Mouse (Mus musculus) embryonic facial prominence, embryonic 12.5 days (tissue): ENCODE results near the gene Iscu. TPM values are rescaled to one million over a fixed set of nuclear protein-coding genes. Genes with fewer than 3 reads are reported as not detected.
A peak's percentile ranks its signal among the peaks of the same experiment; 100 is the strongest.

Source experiments
- ATAC-seq: fragments of 200-750 bp; cut with Nextera tagmentation; 2 replicates; pipeline ENCODE4 v1.8.0; 2017; ENCODE audit not compliant: insufficient number of reproducible peaks, insufficient read depth, low FRiP score, low TSS enrichment
- H3K27ac ChIP-seq: fragments of 300-500 bp; sonication (generic); 2 replicates; pipeline ENCODE4 v1.5.1; 2016; ENCODE audit warnings: mild to moderate bottlenecking
- H3K27me3 ChIP-seq: fragments of 300-500 bp; sonication (generic); 2 replicates; pipeline ENCODE4 v1.6.1; 2016; ENCODE audit warnings: mild to moderate bottlenecking, moderate library complexity
- H3K36me3 ChIP-seq: fragments of 300-500 bp; sonication (generic); 2 replicates; pipeline ENCODE4 v1.6.1; 2016; ENCODE audit warnings: mild to moderate bottlenecking
- H3K4me1 ChIP-seq: fragments of 300-500 bp; sonication (generic); 2 replicates; pipeline ENCODE4 v1.6.1; 2016
- H3K4me2 ChIP-seq: fragments of 300-500 bp; sonication (generic); replicated peaks from 2 replicates; pipeline ENCODE4 v1.6.1; 2016; ENCODE audit warnings: mild to moderate bottlenecking, moderate library complexity
- H3K4me3 ChIP-seq: fragments of 300-500 bp; sonication (generic); 2 replicates; pipeline ENCODE4 v1.5.1; 2016; ENCODE audit warnings: mild to moderate bottlenecking
- H3K9ac ChIP-seq: fragments of 300-500 bp; sonication (generic); 2 replicates; pipeline ENCODE4 v1.6.1; 2016; ENCODE audit warnings: mild to moderate bottlenecking, moderate library complexity
- H3K9me3 ChIP-seq: fragments of 300-500 bp; sonication (generic); 2 replicates; pipeline ENCODE4 v1.6.1; 2016; ENCODE audit warnings: mild to moderate bottlenecking, moderate library complexity
- WGBS: fragments of 180-500 bp; shearing (Covaris S2); methylation state at CpG from one replicate; pipeline ENCODE4 v1.1.7; 2016; 5-methylcytosine and 5-hydroxymethylcytosine counted together
- polyA plus RNA-seq: library from polyadenylated mRNA; unstranded; fragments of >200 nt; fragmentation: Nextera tagmentation; extraction: Ambion mirVana; gene quantifications from 2 replicates; pipeline ENCODE4 v1.2.1, GENCODE M21; 2016

Iscu gene
- 109 and 111 TPM in 2 replicates for polyA plus RNA-seq

DNA sequence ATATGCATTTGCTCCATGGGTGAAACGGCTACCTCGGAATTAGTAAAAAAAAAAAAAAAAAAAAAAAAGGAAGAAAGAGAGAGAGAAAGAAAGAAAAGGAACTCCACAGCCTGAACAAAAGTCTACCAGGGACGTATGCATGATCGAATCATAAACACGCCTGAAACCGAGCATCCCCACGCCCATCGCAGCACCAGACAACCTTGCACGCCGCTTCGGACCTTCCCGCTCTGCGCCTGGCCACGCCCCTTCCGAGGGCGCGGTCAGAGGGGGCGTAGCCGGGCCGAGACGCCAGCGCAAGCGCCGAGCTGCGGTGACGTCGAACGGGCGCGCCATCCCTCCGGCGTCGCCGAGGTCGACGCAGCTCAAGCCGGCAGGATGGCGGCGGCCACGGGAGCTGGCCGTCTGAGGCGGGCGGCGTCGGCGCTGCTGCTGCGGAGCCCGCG, at the start of gene Iscu, which contains the start of gene Sart3:
TSS of gene Iscu (plus strand) at position 299 of the 446 bp plus-strand sequence.
TSS of gene Sart3 (minus strand) at position 61 of the 446 bp plus-strand sequence.
- Histone ChIP-seq H3K4me3 (peak within 1 kb of the TSS; percentile 96), H3K9me3 (no peaks in the 10 kb centered on the region), H3K36me3 (peaks cover 46% of the 10 kb centered on the region), H3K27me3 (no peaks in the 10 kb centered on the region), H3K9ac (peak within 1 kb of the TSS; percentile 96), H3K4me1 (peaks cover 26% of the 10 kb centered on the region), H3K27ac (peak within 1 kb of the TSS; percentile 99), H3K4me2 (peak within 1 kb of the TSS; percentile 95)
- peak; percentile 77 for ATAC-seq
- WGBS: under 1% methylated on average over 49 of the region's 49 CpGs

DNA sequence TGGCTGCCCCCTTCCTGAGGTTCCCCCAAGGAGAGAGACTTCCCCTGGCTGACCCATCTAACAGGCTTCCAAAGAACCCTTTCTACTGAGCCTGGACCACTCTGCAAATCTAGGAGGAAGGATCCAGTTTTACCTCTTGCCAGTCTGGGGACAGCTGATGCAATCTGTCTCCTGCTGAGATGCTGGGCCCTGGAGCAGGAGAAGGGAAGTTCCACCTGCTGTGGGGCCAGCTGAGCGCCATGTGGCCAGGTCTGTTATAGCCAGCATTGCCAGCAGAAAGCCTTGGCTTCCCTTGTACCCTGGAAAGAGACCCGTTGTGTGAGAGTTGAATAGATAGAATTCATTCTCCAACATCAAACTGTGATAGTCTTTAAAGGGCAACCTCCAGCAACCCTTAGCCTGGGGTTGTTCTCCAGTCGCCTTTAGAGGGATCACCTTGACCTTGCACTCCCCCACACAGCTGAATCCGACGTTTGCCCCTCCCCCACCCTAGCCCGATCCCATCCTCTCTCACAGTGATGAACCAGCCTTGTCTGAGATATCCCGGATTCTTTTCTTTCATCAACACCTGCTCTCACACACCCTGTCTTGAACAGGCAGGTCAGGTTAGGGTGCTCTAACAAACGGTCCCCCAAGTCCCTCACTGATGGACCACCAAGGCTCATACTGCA, 48.8 kb upstream of the Iscu start:
- Histone ChIP-seq H3K36me3 (no peaks in the 10 kb centered on the region), H3K4me2 (no peak overlapping the region), H3K9ac (no peak overlapping the region), H3K9me3 (no peaks in the 10 kb centered on the region), H3K27me3 (peaks cover 6% of the 10 kb centered on the region), H3K4me1 (no peaks in the 10 kb centered on the region), H3K4me3 (no peak overlapping the region), H3K27ac (no peak overlapping the region)
- no peak for ATAC-seq
- WGBS: 36% methylated on average over 8 of the region's 8 CpGs

- no peak within 1 kb of the TSS for H3K4me3 ChIP-seq
- WGBS: 3% methylated on average over 15 of the region's 15 CpGs
- H3K4me1 ChIP-seq: no peaks in the 10 kb centered on the region
- H3K36me3 ChIP-seq: no peaks in the 10 kb centered on the region
- peaks cover 5% of the 10 kb centered on the region for H3K27me3 ChIP-seq
- no peak for ATAC-seq
- H3K9me3 ChIP-seq: no peaks in the 10 kb centered on the region
- no peak within 1 kb of the TSS for H3K9ac ChIP-seq
- no peak within 1 kb of the TSS for H3K27ac ChIP-seq
- H3K4me2 ChIP-seq: no peak within 1 kb of the TSS
These were observed 48.1 kb upstream of the Iscu start, which contains the start of gene 1700069L16Rik for GRCm38 (mm10) chr5:113724446-113724845. Gene 1700069L16Rik, minus strand, starts transcription at chr5:113724772.

- H3K36me3 ChIP-seq: no peaks in the 10 kb centered on the region
- no peaks in the 10 kb centered on the region for H3K4me1 ChIP-seq
- H3K4me2 ChIP-seq: no peak overlapping the region
- peaks cover 5% of the 10 kb centered on the region for H3K27me3 ChIP-seq
- no peak overlapping the region for H3K4me3 ChIP-seq
- no peaks in the 10 kb centered on the region for H3K9me3 ChIP-seq
- no peak overlapping the region for H3K9ac ChIP-seq
- 69% methylated on average over 12 of the region's 12 CpGs for WGBS
- no peak for ATAC-seq
- H3K27ac ChIP-seq: no peak overlapping the region
These were observed 47.1 kb upstream of the Iscu start for GRCm38 (mm10) chr5:113725417-113725816.

DNA sequence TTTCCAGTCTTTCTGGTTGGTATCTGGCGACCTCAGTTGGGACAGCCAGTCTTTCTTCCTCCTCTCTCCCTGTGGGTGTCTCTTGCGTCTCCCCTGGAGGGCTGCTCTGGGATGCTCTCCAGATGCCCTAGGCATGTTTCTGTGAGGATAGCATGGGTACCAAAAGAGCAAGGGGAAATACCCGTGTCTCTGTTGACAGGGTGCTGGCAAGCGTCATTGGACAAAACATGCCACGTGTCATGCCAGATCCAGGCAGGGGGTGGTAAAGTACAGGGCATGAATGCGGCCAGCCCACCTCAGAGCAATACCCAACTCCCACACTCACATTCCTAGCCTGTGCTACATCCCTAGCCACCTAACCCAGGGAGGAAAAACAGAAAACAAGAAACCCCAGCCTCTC, 45.9 kb upstream of the Iscu start:
- H3K4me2 ChIP-seq: no peak overlapping the region
- 67% methylated on average over 6 of the region's 6 CpGs for WGBS
- H3K36me3 ChIP-seq: no peaks in the 10 kb centered on the region
- H3K9me3 ChIP-seq: no peaks in the 10 kb centered on the region
- ATAC-seq: no peak
- H3K4me3 ChIP-seq: no peak overlapping the region
- no peaks in the 10 kb centered on the region for H3K4me1 ChIP-seq
- peaks cover 5% of the 10 kb centered on the region for H3K27me3 ChIP-seq
- H3K27ac ChIP-seq: no peak overlapping the region
- no peak overlapping the region for H3K9ac ChIP-seq

DNA sequence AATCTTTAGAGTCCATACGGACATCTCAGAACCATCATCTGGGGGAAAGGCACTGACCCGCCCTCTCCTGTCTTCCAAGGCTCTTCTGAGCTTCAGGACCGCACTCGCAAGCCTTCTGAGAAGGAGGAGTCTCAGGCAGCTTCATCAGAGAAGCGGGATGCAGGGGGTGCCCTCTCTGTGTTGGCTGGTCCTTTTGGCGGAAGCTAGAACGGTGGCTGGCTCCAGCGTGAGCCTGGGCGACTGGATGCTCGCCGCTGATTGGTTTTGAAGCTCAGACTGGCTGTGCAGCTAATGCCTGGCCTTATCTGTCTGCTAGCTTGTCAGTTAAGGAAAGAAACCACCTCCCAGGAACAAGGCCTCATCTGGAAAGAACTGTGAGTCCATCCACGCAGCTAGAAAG, 45.3 kb upstream of the Iscu start:
- 68% methylated on average over 12 of the region's 12 CpGs for WGBS
- no peaks in the 10 kb centered on the region for H3K9me3 ChIP-seq
- no peaks in the 10 kb centered on the region for H3K4me1 ChIP-seq
- H3K36me3 ChIP-seq: no peaks in the 10 kb centered on the region
- no peak for ATAC-seq
- H3K9ac ChIP-seq: no peak overlapping the region
- H3K4me3 ChIP-seq: no peak overlapping the region
- H3K27ac ChIP-seq: no peak overlapping the region
- peaks cover 5% of the 10 kb centered on the region for H3K27me3 ChIP-seq
- no peak overlapping the region for H3K4me2 ChIP-seq

DNA sequence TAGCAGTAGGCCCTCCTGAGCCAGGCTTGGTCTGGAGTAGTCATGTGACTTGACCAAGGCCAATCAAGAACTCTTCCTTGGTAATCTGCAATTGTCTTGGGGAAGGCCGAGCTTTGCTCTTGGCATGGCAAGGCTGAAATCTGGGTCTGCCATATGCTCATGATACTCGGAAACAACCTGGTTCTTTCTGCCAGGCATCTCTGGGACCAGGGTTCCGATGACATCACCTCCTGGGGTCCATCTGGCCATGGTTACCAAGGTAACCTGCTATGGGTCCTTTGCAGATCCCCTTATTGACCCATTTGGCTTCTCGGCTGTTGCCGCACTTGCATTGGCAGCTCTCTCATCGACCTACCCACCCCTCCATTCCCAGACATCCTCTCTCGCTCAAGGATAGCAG, 44.5 kb upstream of the Iscu start:
- Histone ChIP-seq H3K9ac (no peak overlapping the region), H3K4me3 (no peak overlapping the region), H3K4me2 (no peak overlapping the region), H3K9me3 (no peaks in the 10 kb centered on the region), H3K4me1 (no peaks in the 10 kb centered on the region), H3K27me3 (peaks cover 5% of the 10 kb centered on the region), H3K27ac (no peak overlapping the region), H3K36me3 (no peaks in the 10 kb centered on the region)
- WGBS: 47% methylated on average over 7 of the region's 7 CpGs
- no peak for ATAC-seq

GRCm38 (mm10) chr5:113728691-113729090, 43.9 kb upstream of the Iscu start:
- Histone ChIP-seq H3K9me3 (no peaks in the 10 kb centered on the region), H3K4me2 (no peak overlapping the region), H3K4me3 (no peak overlapping the region), H3K27me3 (peaks cover 2% of the 10 kb centered on the region; the same call in 1 of the 2 replicates), H3K4me1 (no peaks in the 10 kb centered on the region), H3K9ac (no peak overlapping the region), H3K27ac (no peak overlapping the region), H3K36me3 (no peaks in the 10 kb centered on the region)
- no peak for ATAC-seq
- WGBS: 84% methylated on average over 7 of the region's 7 CpGs

DNA sequence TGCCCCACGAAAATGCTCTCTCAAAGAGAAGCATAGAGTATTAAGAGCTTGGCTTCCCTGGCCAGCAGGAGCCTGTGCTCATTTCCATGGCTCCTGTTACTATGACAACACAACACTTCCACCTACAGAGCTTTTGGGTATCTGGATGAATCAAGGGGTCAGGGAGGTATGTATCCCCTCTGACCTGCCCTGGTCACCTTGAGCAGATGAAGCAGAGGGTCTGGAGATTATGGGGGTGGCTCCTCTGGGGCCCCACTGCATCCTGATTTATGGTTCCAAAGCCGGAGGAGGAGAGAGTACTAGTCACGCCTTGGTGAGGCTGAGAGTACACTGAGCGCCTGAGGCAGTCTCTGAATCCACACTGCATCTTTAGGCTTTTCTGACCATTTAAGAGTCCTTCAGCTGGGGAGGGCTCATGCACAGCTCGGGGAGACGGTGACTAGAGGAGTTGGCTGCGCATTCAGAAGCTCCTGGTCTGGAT, 41.9 kb upstream of the Iscu start:
- 64% methylated on average over 7 of the region's 7 CpGs for WGBS

GRCm38 (mm10) chr5:113731174-113731573, 41.4 kb upstream of the Iscu start:
- H3K4me3 ChIP-seq: no peak overlapping the region
- H3K36me3 ChIP-seq: no peaks in the 10 kb centered on the region
- no peaks in the 10 kb centered on the region for H3K9me3 ChIP-seq
- H3K27me3 ChIP-seq: no peaks in the 10 kb centered on the region
- H3K9ac ChIP-seq: 0 out of 2 replicates have a peak overlapping the region, but pooled peaks have one; percentile 3
- H3K4me2 ChIP-seq: no peak overlapping the region
- no peak overlapping the region for H3K27ac ChIP-seq
- 86% methylated on average over 7 of the region's 7 CpGs for WGBS
- 0 out of 2 replicates have a peak, but pooled peaks cover 4% of the 10 kb centered on the region for H3K4me1 ChIP-seq
- ATAC-seq: no peak

More for the DNA sequence above, 41.9 kb upstream of the Iscu start:
- Histone ChIP-seq H3K4me1 (0 out of 2 replicates have a peak, but pooled peaks cover 4% of the 10 kb centered on the region), H3K9ac (0 out of 2 replicates have a peak overlapping the region, but pooled peaks have one; percentile 3), H3K36me3 (no peaks in the 10 kb centered on the region), H3K4me2 (no peak overlapping the region), H3K27me3 (no peaks in the 10 kb centered on the region), H3K27ac (no peak overlapping the region), H3K9me3 (no peaks in the 10 kb centered on the region), H3K4me3 (no peak overlapping the region)
- no peak for ATAC-seq

- Histone ChIP-seq H3K27ac (no peak overlapping the region), H3K9ac (no peak overlapping the region), H3K27me3 (no peaks in the 10 kb centered on the region), H3K9me3 (no peaks in the 10 kb centered on the region), H3K36me3 (no peaks in the 10 kb centered on the region), H3K4me2 (no peak overlapping the region), H3K4me3 (no peak overlapping the region), H3K4me1 (peaks cover 14% of the 10 kb centered on the region)
- WGBS: 24% methylated on average over 6 of the region's 6 CpGs
- ATAC-seq: no peak
These were observed 40.4 kb upstream of the Iscu start for GRCm38 (mm10) chr5:113732182-113732581.

GRCm38 (mm10) chr5:113734376-113734775, 38.2 kb upstream of the Iscu start:
- no peaks in the 10 kb centered on the region for H3K27me3 ChIP-seq
- no peak overlapping the region for H3K4me3 ChIP-seq
- no peak overlapping the region for H3K27ac ChIP-seq
- H3K9ac ChIP-seq: no peak overlapping the region
- peaks cover 15% of the 10 kb centered on the region for H3K36me3 ChIP-seq
- peaks cover 15% of the 10 kb centered on the region for H3K4me1 ChIP-seq
- 61% methylated on average over 5 of the region's 5 CpGs for WGBS
- no peak overlapping the region for H3K4me2 ChIP-seq
- no peak for ATAC-seq
- H3K9me3 ChIP-seq: no peaks in the 10 kb centered on the region
